Mouse (Mus musculus): Measurements from ENCODE around the gene Upk3bl. TPM values are rescaled to one million over a fixed set of nuclear protein-coding genes. Genes with fewer than 3 reads are reported as not detected.

Upk3bl gene
- not detected for polyA plus RNA-seq (2014; fragmentation: Illumina TruSeq; extraction: RNeasy Lipid Tissue Mini Kit (QIAGEN cat#74804); ENCODE audit: low replicate concordance)

DNA sequence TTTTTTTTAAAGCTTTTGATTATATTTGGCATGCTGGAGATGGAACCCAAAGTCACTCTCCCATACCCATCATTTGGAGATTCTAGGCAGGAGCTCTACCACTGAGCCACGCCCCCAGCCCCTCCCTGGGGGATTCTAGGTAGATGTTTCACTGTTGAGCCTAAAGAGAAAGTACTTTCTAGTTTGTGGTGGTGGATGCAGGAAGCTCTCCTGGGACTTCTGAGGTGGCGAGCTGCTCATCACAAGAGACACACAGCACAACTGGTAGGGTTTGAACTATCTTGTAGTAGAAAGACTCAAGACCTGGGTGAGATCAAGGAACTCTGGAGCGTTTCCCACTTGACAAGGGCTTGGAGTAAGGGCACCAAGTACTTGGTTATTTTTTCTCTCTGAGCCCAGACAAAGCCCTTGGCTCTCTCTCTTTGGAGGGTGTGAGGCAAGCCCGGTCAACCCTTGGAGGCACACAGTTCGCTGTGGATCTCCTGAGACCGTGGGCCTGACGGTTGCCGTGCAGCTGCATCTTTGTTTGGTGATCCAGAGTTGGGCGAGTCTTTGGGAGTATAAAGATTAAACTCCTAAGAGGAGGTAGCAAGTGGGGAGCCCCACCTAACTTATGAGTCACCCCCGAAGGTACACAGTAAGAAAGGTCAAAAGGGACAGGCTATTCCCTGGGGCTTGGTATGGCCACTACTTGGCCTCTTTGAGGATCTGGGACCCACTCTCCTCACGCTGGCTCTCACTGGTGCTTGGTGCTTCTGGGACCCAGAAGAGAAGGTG is at the start of gene Upk3bl:
TSS of gene Upk3bl (plus strand) at position 192 of the 777 bp plus-strand sequence.

DNA sequence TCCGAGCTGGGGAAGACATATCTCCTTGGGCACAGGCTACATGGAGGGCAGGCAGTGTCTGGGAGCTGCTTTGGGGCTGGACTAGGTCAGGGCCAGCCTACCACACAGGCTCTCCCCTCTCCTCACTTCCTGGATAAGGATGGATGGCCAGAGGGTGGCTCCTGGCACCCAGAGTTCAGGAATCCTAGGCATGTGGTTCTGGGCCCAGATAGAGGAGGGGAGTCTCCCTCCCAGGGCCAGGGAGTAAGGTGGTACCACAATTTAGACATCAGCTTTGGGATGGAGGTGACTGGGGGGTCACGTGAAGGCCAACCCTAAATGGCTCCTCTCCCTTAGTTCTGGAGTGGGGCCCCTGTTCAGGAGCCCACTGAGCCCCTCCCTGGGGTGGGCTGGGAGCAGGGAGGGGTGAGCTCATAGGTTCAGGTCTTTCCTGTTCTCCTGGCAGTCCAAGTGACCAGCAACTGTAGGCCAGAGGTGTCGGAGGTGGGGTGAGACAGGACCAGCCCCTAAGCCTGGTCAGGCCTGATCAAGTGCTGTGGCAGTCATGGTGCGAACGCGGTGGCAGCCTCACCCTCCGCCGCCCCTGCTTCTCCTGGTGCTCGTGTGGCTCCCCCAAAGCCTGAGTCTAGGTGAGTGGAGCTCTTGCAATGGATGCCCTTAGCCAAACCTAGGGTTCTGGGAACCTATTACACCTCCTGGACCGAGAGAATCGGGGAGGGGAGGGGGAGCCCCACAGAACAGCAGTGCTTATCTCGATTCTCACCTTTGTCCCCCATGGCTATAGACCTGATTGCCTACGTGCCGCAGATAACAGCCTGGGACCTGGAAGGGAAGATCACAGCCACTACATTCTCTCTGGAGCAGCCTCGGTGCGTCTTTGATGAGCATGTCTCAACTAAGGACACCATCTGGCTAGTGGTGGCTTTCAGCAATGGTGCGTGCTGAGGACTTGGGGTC is 15.8 kb upstream of the Upk3bl start, which contains the start of gene Upk3b:
TSS of gene Upk3b (plus strand) at position 239 of the 957 bp plus-strand sequence.

DNA sequence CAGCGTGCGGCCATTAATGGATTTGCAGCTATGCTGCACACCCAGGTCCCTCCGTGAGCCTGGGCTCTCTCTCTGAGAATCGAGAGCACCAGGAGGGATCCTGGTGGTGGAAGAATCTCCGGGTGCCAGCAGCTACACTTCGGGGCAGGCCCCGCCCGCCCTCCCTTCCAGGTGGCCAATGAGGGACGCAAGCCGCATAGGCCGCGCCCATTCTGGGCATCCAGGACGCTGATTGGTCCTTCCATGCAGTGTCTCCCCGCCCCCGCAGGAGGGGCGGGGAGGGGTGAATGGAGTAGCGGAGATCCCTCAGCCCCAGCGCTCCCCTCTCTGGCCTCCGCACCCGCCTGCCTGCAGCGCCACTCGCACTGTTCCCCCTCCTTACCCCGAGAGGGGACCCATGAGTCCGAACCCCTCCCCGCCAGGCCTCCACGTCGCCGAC is 29.4 kb downstream of the Upk3bl start, which contains the start of gene Rasa4:
TSS of gene Rasa4 (plus strand) at position 248 of the 439 bp plus-strand sequence.

Other genes with a start within 250 kb of the Upk3bl start
- not detected for gene Srrm3, start 247.6 kb upstream of the Upk3bl start, polyA plus RNA-seq (2014; fragmentation: Illumina TruSeq; extraction: RNeasy Lipid Tissue Mini Kit (QIAGEN cat#74804); ENCODE audit: low replicate concordance)
- gene Hspb1, start 166.6 kb upstream of the Upk3bl start, polyA plus RNA-seq (2014; fragmentation: Illumina TruSeq; extraction: RNeasy Lipid Tissue Mini Kit (QIAGEN cat#74804); ENCODE audit: low replicate concordance): not detected
- 40.8 TPM for gene Ywhag, start 119.9 kb upstream of the Upk3bl start, polyA plus RNA-seq (2014; fragmentation: Illumina TruSeq; extraction: RNeasy Lipid Tissue Mini Kit (QIAGEN cat#74804); ENCODE audit: low replicate concordance)
- gene Ssc4d, start 80.0 kb upstream of the Upk3bl start, polyA plus RNA-seq (2014; fragmentation: Illumina TruSeq; extraction: RNeasy Lipid Tissue Mini Kit (QIAGEN cat#74804); ENCODE audit: low replicate concordance): 0.63 TPM
- not detected for gene Zp3, start 74.4 kb upstream of the Upk3bl start, polyA plus RNA-seq (2014; fragmentation: Illumina TruSeq; extraction: RNeasy Lipid Tissue Mini Kit (QIAGEN cat#74804); ENCODE audit: low replicate concordance)
- gene Dtx2, start 59.7 kb upstream of the Upk3bl start, polyA plus RNA-seq (2014; fragmentation: Illumina TruSeq; extraction: RNeasy Lipid Tissue Mini Kit (QIAGEN cat#74804); ENCODE audit: low replicate concordance): 0.07 TPM
- gene Upk3b, start 16.0 kb upstream of the Upk3bl start, polyA plus RNA-seq (2014; fragmentation: Illumina TruSeq; extraction: RNeasy Lipid Tissue Mini Kit (QIAGEN cat#74804); ENCODE audit: low replicate concordance): 0.15 TPM
- gene Rasa4, start 29.4 kb downstream of the Upk3bl start, polyA plus RNA-seq (2014; fragmentation: Illumina TruSeq; extraction: RNeasy Lipid Tissue Mini Kit (QIAGEN cat#74804); ENCODE audit: low replicate concordance): 0.74 TPM
- gene Polr2j, start 62.1 kb downstream of the Upk3bl start, polyA plus RNA-seq (2014; fragmentation: Illumina TruSeq; extraction: RNeasy Lipid Tissue Mini Kit (QIAGEN cat#74804); ENCODE audit: low replicate concordance): 3.5 TPM
- gene Lrwd1, start 81.6 kb downstream of the Upk3bl start, polyA plus RNA-seq (2014; fragmentation: Illumina TruSeq; extraction: RNeasy Lipid Tissue Mini Kit (QIAGEN cat#74804); ENCODE audit: low replicate concordance): 0.37 TPM
- gene Alkbh4, start 81.7 kb downstream of the Upk3bl start, polyA plus RNA-seq (2014; fragmentation: Illumina TruSeq; extraction: RNeasy Lipid Tissue Mini Kit (QIAGEN cat#74804); ENCODE audit: low replicate concordance): 0.74 TPM
- gene Orai2, start 116.2 kb downstream of the Upk3bl start, polyA plus RNA-seq (2014; fragmentation: Illumina TruSeq; extraction: RNeasy Lipid Tissue Mini Kit (QIAGEN cat#74804); ENCODE audit: low replicate concordance): 0.97 TPM
- 15.0 TPM for gene Prkrip1, start 144.5 kb downstream of the Upk3bl start, polyA plus RNA-seq (2014; fragmentation: Illumina TruSeq; extraction: RNeasy Lipid Tissue Mini Kit (QIAGEN cat#74804); ENCODE audit: low replicate concordance)
- gene Sh2b2, start 192.1 kb downstream of the Upk3bl start, polyA plus RNA-seq (2014; fragmentation: Illumina TruSeq; extraction: RNeasy Lipid Tissue Mini Kit (QIAGEN cat#74804); ENCODE audit: low replicate concordance): not detected